ENCODE assay signal across 26 mouse cellular contexts in the genomic region with DNA sequence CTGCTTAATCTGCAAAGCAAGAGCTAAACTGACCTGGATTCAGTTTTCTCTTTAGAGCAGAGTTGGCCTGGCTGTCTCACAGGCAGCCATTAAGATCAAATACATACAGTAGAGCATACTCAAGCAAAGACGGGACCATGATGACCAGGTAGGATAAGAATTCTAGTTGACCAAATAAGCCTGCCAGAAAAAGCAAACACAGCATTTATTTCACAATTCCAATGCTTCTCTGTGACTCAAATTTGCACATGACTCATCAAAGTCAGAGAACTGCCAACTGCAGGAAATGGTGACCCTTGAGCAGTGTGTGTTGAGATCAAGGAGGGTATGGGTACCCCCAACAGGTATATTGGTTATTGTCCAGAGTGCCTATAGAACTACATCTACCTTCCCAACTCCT. TPM values are rescaled to one million over a fixed set of nuclear protein-coding genes. Genes with fewer than 3 reads are reported as not detected.
A peak's percentile ranks its signal among the peaks of the same experiment; 100 is the strongest.
DNase-seq lines count a peak whose midpoint lies in the region; ATAC-seq lines count a peak whose summit lies in the region.
"Had no signal": no experiment of that assay in that cellular context is flagged by ENCODE, and none has a peak within 500 bp of the region (broad histone marks: within the 10 kb centered on the region; RNA-seq: fewer than 3 reads in every experiment).

No protein-coding gene starts in this region.

- H3K27ac ChIP-seq in liver, embryonic 16.5 days (ENCODE audit: low read length) = no peak overlapping the region
- no peak overlapping the region for H3K27ac ChIP-seq in liver, embryonic 12.5 days
- no peak overlapping the region for H3K27ac ChIP-seq in forebrain, embryonic 12.5 days
- no peak overlapping the region for H3K27ac ChIP-seq in hindbrain, embryonic 10.5 days
- H3K27ac ChIP-seq: embryonic facial prominence, embryonic 12.5 days; forebrain, embryonic 10.5 days; heart, embryonic 10.5 days; heart, embryonic 15.5 days; hindbrain, embryonic 12.5 days; limb, embryonic 13.5 days; liver, embryonic 15.5 days; macrophage; midbrain, embryonic 15.5 days; neural tube, embryonic 12.5 days had no signal

- no peak overlapping the region for H3K9ac ChIP-seq in liver, embryonic 16.5 days (ENCODE audit: low read depth, low read length)
- H3K9ac ChIP-seq in liver, embryonic 12.5 days = no peak overlapping the region
- no peak overlapping the region for H3K9ac ChIP-seq in forebrain, embryonic 12.5 days
- H3K9ac ChIP-seq: embryonic facial prominence, embryonic 12.5 days; heart, embryonic 15.5 days; hindbrain, embryonic 12.5 days; limb, embryonic 13.5 days; liver, embryonic 15.5 days; midbrain, embryonic 15.5 days; neural tube, embryonic 12.5 days had no signal

- no peaks in the 10 kb centered on the region for H3K9me3 ChIP-seq in liver, embryonic 16.5 days (replicated peaks; ENCODE audit: control insufficient read depth, low read length)
- H3K9me3 ChIP-seq in liver, embryonic 12.5 days (replicated peaks) = no peaks in the 10 kb centered on the region
- H3K9me3 ChIP-seq in forebrain, embryonic 12.5 days = no peaks in the 10 kb centered on the region
- H3K9me3 ChIP-seq in hindbrain, embryonic 10.5 days = no peaks in the 10 kb centered on the region
- H3K9me3 ChIP-seq: embryonic facial prominence, embryonic 12.5 days; forebrain, embryonic 10.5 days; heart, embryonic 10.5 days; heart, embryonic 15.5 days; hindbrain, embryonic 12.5 days; limb, embryonic 13.5 days; liver, embryonic 15.5 days; midbrain, embryonic 15.5 days; neural tube, embryonic 12.5 days had no signal

- peak; percentile 41 for ATAC-seq in liver, embryonic 16.5 days (ENCODE audit: low read depth)
- no peak for ATAC-seq in liver, embryonic 12.5 days
- ATAC-seq in forebrain, embryonic 12.5 days (ENCODE audit: low FRiP score) = no peak
- ATAC-seq: forebrain, embryonic 16.5 days; intestine, postnatal 0 days; midbrain, embryonic 15.5 days had no signal

- H3K36me3 ChIP-seq in liver, embryonic 16.5 days (ENCODE audit: control insufficient read depth, insufficient read depth) = no peaks in the 10 kb centered on the region
- H3K36me3 ChIP-seq in liver, embryonic 12.5 days = no peaks in the 10 kb centered on the region
- H3K36me3 ChIP-seq in forebrain, embryonic 12.5 days (replicated peaks) = no peaks in the 10 kb centered on the region
- no peaks in the 10 kb centered on the region for H3K36me3 ChIP-seq in hindbrain, embryonic 10.5 days
- H3K36me3 ChIP-seq: embryonic facial prominence, embryonic 12.5 days; forebrain, embryonic 10.5 days; heart, embryonic 10.5 days; heart, embryonic 15.5 days; hindbrain, embryonic 12.5 days; limb, embryonic 13.5 days; liver, embryonic 15.5 days; midbrain, embryonic 15.5 days; neural tube, embryonic 12.5 days had no signal

- no peak overlapping the region for H3K4me3 ChIP-seq in liver, embryonic 16.5 days (ENCODE audit: low read depth, low read length)
- H3K4me3 ChIP-seq in liver, embryonic 12.5 days = no peak overlapping the region
- H3K4me3 ChIP-seq in forebrain, embryonic 12.5 days (replicated peaks) = no peak overlapping the region
- H3K4me3 ChIP-seq in hindbrain, embryonic 10.5 days = no peak overlapping the region
- H3K4me3 ChIP-seq: embryonic facial prominence, embryonic 12.5 days; forebrain, embryonic 10.5 days; heart, embryonic 10.5 days; heart, embryonic 15.5 days; hindbrain, embryonic 12.5 days; limb, embryonic 13.5 days; liver, embryonic 15.5 days; midbrain, embryonic 15.5 days; neural tube, embryonic 12.5 days had no signal

- peaks cover 9% of the 10 kb centered on the region for H3K4me1 ChIP-seq in liver, embryonic 16.5 days (ENCODE audit: control insufficient read depth, low read depth, low read length)
- peaks cover 12% of the 10 kb centered on the region; the same call in 1 of the 2 replicates for H3K4me1 ChIP-seq in liver, embryonic 12.5 days
- H3K4me1 ChIP-seq in forebrain, embryonic 12.5 days = peaks cover 5% of the 10 kb centered on the region; the same call in 1 of the 2 replicates
- H3K4me1 ChIP-seq in hindbrain, embryonic 10.5 days (replicated peaks) = peaks cover 3% of the 10 kb centered on the region; the same call in 1 of the 2 replicates
- H3K4me1 ChIP-seq: embryonic facial prominence, embryonic 12.5 days; hindbrain, embryonic 12.5 days; midbrain, embryonic 15.5 days; neural tube, embryonic 12.5 days had no signal

- DNase-seq in 416B (ENCODE audit: low read depth) = peak; percentile 72
- DNase-seq in NIH3T3 (ENCODE audit: low read depth) = peak; percentile 76
- DNase-seq in induced T-regulatory cell, adult 2 months (ENCODE audit: low read depth) = peak; percentile 55
- DNase-seq in hindbrain, embryonic 10.5 days (ENCODE audit: low spot score) = no peak
- DNase-seq: adrenal gland, postnatal 25 days; cerebellum, adult 11-12 months; cerebellum, adult 9-11 months; embryo, embryonic 11 days; kidney, adult 9 months; kidney, postnatal 10 days; thymus, postnatal 4 days had no signal

- H3K4me2 ChIP-seq in liver, embryonic 16.5 days (ENCODE audit: low read depth, low read length) = no peak overlapping the region
- no peak overlapping the region for H3K4me2 ChIP-seq in liver, embryonic 12.5 days
- no peak overlapping the region for H3K4me2 ChIP-seq in forebrain, embryonic 12.5 days
- H3K4me2 ChIP-seq: embryonic facial prominence, embryonic 12.5 days; heart, embryonic 15.5 days; hindbrain, embryonic 12.5 days; limb, embryonic 13.5 days; liver, embryonic 15.5 days; midbrain, embryonic 15.5 days; neural tube, embryonic 12.5 days had no signal

- no peaks in the 10 kb centered on the region for H3K27me3 ChIP-seq in liver, embryonic 16.5 days (ENCODE audit: control insufficient read depth, insufficient read depth, low read depth, low read length)
- no peaks in the 10 kb centered on the region for H3K27me3 ChIP-seq in liver, embryonic 12.5 days (replicated peaks)
- no peaks in the 10 kb centered on the region for H3K27me3 ChIP-seq in forebrain, embryonic 12.5 days
- no peaks in the 10 kb centered on the region for H3K27me3 ChIP-seq in hindbrain, embryonic 10.5 days (ENCODE audit: insufficient read depth, poor library complexity, severe bottlenecking)
- H3K27me3 ChIP-seq: embryonic facial prominence, embryonic 12.5 days; heart, embryonic 15.5 days; hindbrain, embryonic 12.5 days; limb, embryonic 13.5 days; liver, embryonic 15.5 days; midbrain, embryonic 15.5 days; neural tube, embryonic 12.5 days had no signal

- WGBS in liver, embryonic 16.5 days (ENCODE audit: insufficient replicate concordance) = 32% methylated on average over 1 of the region's 1 CpGs
- WGBS in liver, embryonic 12.5 days (ENCODE audit: insufficient replicate concordance) = 51% methylated on average over 1 of the region's 1 CpGs
- 94% methylated on average over 1 of the region's 1 CpGs for WGBS in forebrain, embryonic 12.5 days
- WGBS in hindbrain, embryonic 10.5 days = 91% methylated on average over 1 of the region's 1 CpGs

RNA-seq across cellular contexts. Expression of gene Nabp1, which starts 27.4 kb away (rescaled TPM):
- 9.4 and 11.3 TPM in 2 replicates for polyA plus RNA-seq in liver, embryonic 16.5 days (2015; fragmentation: Nextera tagmentation; extraction: Ambion mirVana)
- 5.3 and 6.8 TPM in 2 replicates for polyA plus RNA-seq in liver, embryonic 12.5 days (2016; fragmentation: Nextera tagmentation; extraction: Ambion mirVana)
- polyA plus RNA-seq in forebrain, embryonic 12.5 days (2016; fragmentation: Nextera tagmentation; extraction: Ambion mirVana) = 6.5 and 7.7 TPM in 2 replicates
- 6.2 and 10.2 TPM in 2 replicates for polyA plus RNA-seq in hindbrain, embryonic 10.5 days (2016; fragmentation: Nextera tagmentation; extraction: Ambion mirVana)
